Mouse (Mus musculus) regulatory T cell (primary cell): Measurements from ENCODE around the gene Man2a1.

Experiments used
- in situ Hi-C: fragments of 300-600 bp; cut with MboI, MseI; formaldehyde crosslinking; loops from one replicate; pipeline ENCODE4 v1.15.1; 2025; ENCODE audit warnings: high pct_unique_total_duplicates

Man2a1 gene

GRCm38 (mm10) chr17:64697277-64697831 lies 96.8 kb downstream of the Man2a1 start:
- in situ Hi-C loops, result no loop called here

GRCm38 (mm10) chr17:64698516-64698915 lies 98.0 kb downstream of the Man2a1 start:
- in situ Hi-C loops, result no loop called here

GRCm38 (mm10) chr17:64703649-64704230 lies 103.2 kb downstream of the Man2a1 start:
- in situ Hi-C loops, result no loop called here

- in situ Hi-C loops, result no loop called here
Measured at GRCm38 (mm10) chr17:64707529-64707928, 107.0 kb downstream of the Man2a1 start.

- in situ Hi-C loops, result no loop called here
Measured at GRCm38 (mm10) chr17:64716318-64716717, 115.8 kb downstream of the Man2a1 start.

- in situ Hi-C loops, result no loop called here
Measured at GRCm38 (mm10) chr17:64719760-64720159, 119.2 kb downstream of the Man2a1 start.

GRCm38 (mm10) chr17:64721112-64721511 lies 120.6 kb downstream of the Man2a1 start:
- in situ Hi-C loops, result no loop called here

- in situ Hi-C loops, result no loop called here
Measured at GRCm38 (mm10) chr17:64723162-64723561, 122.6 kb downstream of the Man2a1 start.

- in situ Hi-C loops, result no loop called here
Measured at GRCm38 (mm10) chr17:64725214-64725613, 124.7 kb downstream of the Man2a1 start.

- in situ Hi-C loops, result no loop called here
Measured at GRCm38 (mm10) chr17:64726032-64726431, 125.5 kb downstream of the Man2a1 start.

GRCm38 (mm10) chr17:64735492-64735891 lies 135.0 kb downstream of the Man2a1 start:
- in situ Hi-C loops, result no loop called here

GRCm38 (mm10) chr17:64737918-64738317 lies 137.4 kb downstream of the Man2a1 start:
- in situ Hi-C loops, result no loop called here

- in situ Hi-C loops, result no loop called here
Measured at GRCm38 (mm10) chr17:64739129-64739528, 138.6 kb downstream of the Man2a1 start.

- in situ Hi-C loops, result no loop called here
Measured at GRCm38 (mm10) chr17:64742715-64743605, 142.4 kb downstream of the Man2a1 start.

GRCm38 (mm10) chr17:64743606-64744300 lies 143.2 kb downstream of the Man2a1 start:
- in situ Hi-C loops, result no loop called here

GRCm38 (mm10) chr17:64746637-64747225 lies 146.2 kb downstream of the Man2a1 start:
- in situ Hi-C loops, result no loop called here

- in situ Hi-C loops, result no loop called here
Measured at GRCm38 (mm10) chr17:64747461-64747860, 146.9 kb downstream of the Man2a1 start.

- in situ Hi-C loops, result no loop called here
Measured at GRCm38 (mm10) chr17:64748131-64748530, 147.6 kb downstream of the Man2a1 start.

- in situ Hi-C loops, result no loop called here
Measured at GRCm38 (mm10) chr17:64749146-64749545, 148.6 kb downstream of the Man2a1 start.

GRCm38 (mm10) chr17:64751249-64751648 lies 150.7 kb downstream of the Man2a1 start:
- in situ Hi-C loops, result loop anchor here (5.0 kb wide), 1 partner anchor 76 kb away; no protein-coding TSS in a partner anchor
